Mouse (Mus musculus) ES-E14 (cell line): ENCODE measurements around the gene Med24. TPM values are rescaled to one million over a fixed set of nuclear protein-coding genes. Genes with fewer than 3 reads are reported as not detected.

ENCODE experiments used
- DNase-seq: peaks from one replicate; pipeline ENCODE4 v3.0.0-alpha.2; 2013; ENCODE audit warnings: low read depth, low spot score
- H3K27ac ChIP-seq: 2 replicates; pipeline ENCODE4 v1.5.1; 2012; ENCODE audit warnings: low read depth, mild to moderate bottlenecking, low read length, moderate library complexity, mixed read lengths; ENCODE audit not compliant: poor library complexity, insufficient read depth, severe bottlenecking
- H3K36me3 ChIP-seq: 2 replicates; pipeline ENCODE4 v1.6.1; 2012; ENCODE audit warnings: mild to moderate bottlenecking, low read length, moderate library complexity, mixed read lengths; ENCODE audit not compliant: control insufficient read depth, poor library complexity, insufficient read depth, severe bottlenecking
- H3K4me1 ChIP-seq, 2 experiments: fragments of 150-350 bp in 1 of 2; sonication (generic) in 1 of 2; 2 replicates each; pipeline ENCODE4 v1.6.1; 2012; ENCODE audit warnings: low read length in 2 of 2, mild to moderate bottlenecking in 1 of 2, mixed read lengths in 1 of 2; ENCODE audit not compliant: control insufficient read depth in 2 of 2, insufficient read depth in 2 of 2, poor library complexity in 1 of 2
- H3K4me3 ChIP-seq, 2 experiments: fragments of 150-350 bp in 1 of 2; sonication (generic) in 1 of 2; 2 replicates each; pipeline ENCODE4 v1.5.1; 2012; ENCODE audit warnings: low read length in 2 of 2, low read depth in 1 of 2, mild to moderate bottlenecking in 1 of 2, mixed read lengths in 1 of 2; ENCODE audit not compliant: insufficient read depth in 1 of 2, poor library complexity in 1 of 2, severe bottlenecking in 1 of 2
- H3K9ac ChIP-seq: 2 replicates; pipeline ENCODE4 v1.6.1; 2012; ENCODE audit warnings: low read depth, mild to moderate bottlenecking, low read length, mixed read lengths; ENCODE audit not compliant: poor library complexity, insufficient read depth, severe bottlenecking
- H3K9me3 ChIP-seq: fragments of 150-350 bp; sonication (generic); 2 replicates; pipeline ENCODE4 v1.6.1; 2012; ENCODE audit warnings: low read depth, mild to moderate bottlenecking, low read length; ENCODE audit not compliant: control insufficient read depth, insufficient read depth
- CHD2 ChIP-seq: IDR thresholded peaks from 2 replicates; pipeline ENCODE4 v1.6.1; 2014; ENCODE audit warnings: mild to moderate bottlenecking, low read depth, low read length, inconsistent platforms
- HCFC1 ChIP-seq: IDR thresholded peaks from 2 replicates; pipeline ENCODE4 v1.6.1; 2012; ENCODE audit warnings: low read length, inconsistent platforms, borderline replicate concordance; ENCODE audit not compliant: insufficient read depth
- MAFK ChIP-seq: IDR thresholded peaks from 2 replicates; pipeline ENCODE4 v1.6.1; 2014; ENCODE audit warnings: mild to moderate bottlenecking, low read depth, low read length, inconsistent platforms; ENCODE audit not compliant: insufficient read depth
- ZC3H11A ChIP-seq: IDR thresholded peaks from 2 replicates; pipeline ENCODE4 v1.6.1; 2012; ENCODE audit warnings: low read depth, mild to moderate bottlenecking, inconsistent platforms, low read length, borderline replicate concordance
- ZNF384 ChIP-seq: IDR thresholded peaks from 2 replicates; pipeline ENCODE4 v1.6.1; 2012; ENCODE audit warnings: low read depth, low read length, inconsistent platforms
- in situ Hi-C, 2 experiments: fragments of 600-800 bp; cut with MboI; formaldehyde crosslinking; loops; one replicate each; pipeline ENCODE4 v1.15.1; 2025; ENCODE audit warnings: low sequenced_read_pairs in 2 of 2, inconsistent platforms in 1 of 2; ENCODE audit not compliant: unreplicated experiment in 2 of 2
- total RNA-seq: library from RNA; depleted of rRNA; stranded (reverse); fragments of 300-350 nt; gene quantifications from 2 replicates; pipeline ENCODE4 v1.2.3, GENCODE M21; 2012

Med24 gene
- total RNA-seq, 1 experiment, result 53.5 TPM

DNA sequence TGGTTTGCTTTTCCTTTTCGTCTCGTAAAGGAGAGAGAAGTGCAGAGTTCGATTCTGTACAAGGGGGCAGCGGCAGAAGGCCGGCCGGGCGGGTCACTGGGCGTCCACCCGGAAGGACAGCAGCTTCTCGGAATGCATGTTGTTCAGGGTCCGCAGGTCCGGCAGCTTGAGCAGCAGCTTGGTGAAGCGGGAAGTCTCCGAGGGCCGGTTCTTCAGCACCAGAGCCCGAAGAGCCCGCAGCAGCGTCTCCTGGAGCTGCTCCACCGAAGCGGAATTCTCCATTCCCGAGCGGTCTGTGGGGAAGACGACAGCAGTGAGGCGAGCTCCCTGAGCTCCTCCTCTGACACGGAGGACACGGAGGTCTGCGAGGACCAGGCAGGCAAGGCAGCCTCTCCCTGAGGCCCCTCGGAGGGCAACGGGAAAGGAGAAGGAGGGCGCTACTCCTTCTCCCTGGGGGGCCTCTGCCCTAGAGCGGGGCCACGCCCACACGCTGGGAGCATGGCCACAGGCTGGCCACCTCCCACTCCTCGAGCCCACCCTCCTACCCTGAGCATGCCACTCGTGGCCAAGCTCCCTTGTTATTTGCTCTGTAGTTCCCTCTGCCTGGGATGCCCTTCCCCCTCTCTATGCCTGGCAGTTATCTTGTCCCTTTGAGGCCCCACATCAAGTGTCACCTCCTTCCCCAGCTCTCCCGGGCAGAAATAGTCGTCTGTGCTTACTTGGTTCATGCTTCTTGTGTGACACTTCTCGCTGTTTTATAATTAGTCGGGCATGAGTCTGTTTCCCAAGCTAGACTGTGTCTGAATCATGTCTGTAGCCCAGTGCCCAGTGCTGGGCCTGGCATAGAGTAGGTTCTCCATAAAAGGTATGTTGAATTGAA, 39.1 kb upstream of the Med24 start:
- in situ Hi-C loops, result no loop called here
- Histone ChIP-seq H3K4me3 (no peak overlapping the region), H3K9me3 (no peaks in the 10 kb centered on the region), H3K36me3 (peaks cover 23% of the 10 kb centered on the region), H3K27ac (no peak overlapping the region), H3K4me1 (peaks cover 3 to 29% of the 10 kb centered on the region in 2 experiments), H3K9ac (no peak overlapping the region)
- no peak for DNase-seq
- TF ChIP-seq MAFK, result no peak
- TF ChIP-seq HCFC1, result no peak
- TF ChIP-seq ZC3H11A, result no peak
- no peak for TF ChIP-seq ZNF384
- TF ChIP-seq CHD2, result no peak

- Histone ChIP-seq H3K9ac (no peak overlapping the region), H3K4me1 (peaks cover 9 to 33% of the 10 kb centered on the region in 2 experiments), H3K4me3 (no peak overlapping the region), H3K9me3 (no peaks in the 10 kb centered on the region), H3K36me3 (peaks cover 23% of the 10 kb centered on the region), H3K27ac (no peak overlapping the region)
- in situ Hi-C loops, result no loop called here
- DNase-seq, result no peak
- TF ChIP-seq MAFK, result no peak
- no peak for TF ChIP-seq ZNF384
- TF ChIP-seq CHD2, result no peak
- no peak for TF ChIP-seq HCFC1
- TF ChIP-seq ZC3H11A, result no peak
Observed at GRCm38 (mm10) chr11:98767713-98768112, 38.5 kb upstream of the Med24 start.

GRCm38 (mm10) chr11:98767276-98767675, 38.0 kb upstream of the Med24 start:
- H3K4me3 ChIP-seq, result no peak overlapping the region
- H3K36me3 ChIP-seq, result peaks cover 23% of the 10 kb centered on the region
- H3K27ac ChIP-seq, result no peak overlapping the region
- TF ChIP-seq HCFC1, result no peak
- no peak overlapping the region for H3K9ac ChIP-seq
- no peaks in the 10 kb centered on the region for H3K9me3 ChIP-seq
- H3K4me1 ChIP-seq, result peaks cover 11 to 33% of the 10 kb centered on the region in 2 experiments
- in situ Hi-C loops, result no loop called here
- DNase-seq, result no peak

- DNase-seq, result no peak
- peaks cover 23% of the 10 kb centered on the region for H3K36me3 ChIP-seq
- no peak overlapping the region for H3K9ac ChIP-seq
- no peak overlapping the region for H3K4me3 ChIP-seq
- TF ChIP-seq ZNF384 (no peak), MAFK (no peak), HCFC1 (no peak), ZC3H11A (no peak), CHD2 (no peak)
- no peak overlapping the region for H3K27ac ChIP-seq
- in situ Hi-C loops, result no loop called here
- H3K4me1 ChIP-seq, result peaks cover 11 to 33% of the 10 kb centered on the region in 2 experiments
- H3K9me3 ChIP-seq, result no peaks in the 10 kb centered on the region
Observed at GRCm38 (mm10) chr11:98766816-98767215, 37.6 kb upstream of the Med24 start.
